Comparison of ENCODE assay signal across 16 mouse cellular contexts in genomic region chr9:106262075-106262474, GRCm38 (mm10). TPM values are rescaled to one million over a fixed set of nuclear protein-coding genes. Genes with fewer than 3 reads are reported as not detected.
"Had no signal": no experiment of that assay in that cellular context is flagged by ENCODE, and none has a peak within 500 bp of the region (broad histone marks: within the 10 kb centered on the region; RNA-seq: fewer than 3 reads in every experiment).

No protein-coding gene starts in this region.

- H3K27me3 ChIP-seq: liver, embryonic 15.5 days; lung, embryonic 15.5 days; midbrain, embryonic 13.5 days; midbrain, embryonic 15.5 days; neural tube, embryonic 12.5 days; stomach, embryonic 15.5 days had no signal

- H3K9ac ChIP-seq: liver, embryonic 15.5 days; liver, postnatal 0 days; lung, embryonic 15.5 days; midbrain, embryonic 13.5 days; midbrain, embryonic 15.5 days; neural tube, embryonic 12.5 days; stomach, embryonic 15.5 days had no signal

- H3K4me2 ChIP-seq: liver, embryonic 15.5 days; lung, embryonic 15.5 days; midbrain, embryonic 11.5 days; midbrain, embryonic 13.5 days; midbrain, embryonic 15.5 days; neural tube, embryonic 12.5 days; stomach, embryonic 15.5 days had no signal

- DNase-seq: liver, postnatal 0 days; lung, adult 2 months; lung, postnatal 10 days; right cerebral cortex, postnatal 14 days; thymus, adult 2 months; thymus, postnatal 25 days; thymus, postnatal 4 days had no signal

- H3K4me1 ChIP-seq: midbrain, embryonic 13.5 days; midbrain, embryonic 15.5 days; neural tube, embryonic 12.5 days; stomach, embryonic 15.5 days had no signal

- H3K9me3 ChIP-seq: liver, embryonic 15.5 days; lung, embryonic 15.5 days; megakaryocyte, embryonic 14.5 days; midbrain, embryonic 13.5 days; midbrain, embryonic 15.5 days; neural tube, embryonic 12.5 days; stomach, embryonic 15.5 days had no signal

- H3K36me3 ChIP-seq: liver, embryonic 15.5 days; lung, embryonic 15.5 days; midbrain, embryonic 13.5 days; midbrain, embryonic 15.5 days; neural tube, embryonic 12.5 days; stomach, embryonic 15.5 days had no signal

- H3K27ac ChIP-seq: liver, embryonic 15.5 days; lung, embryonic 15.5 days; midbrain, embryonic 13.5 days; midbrain, embryonic 15.5 days; neural tube, embryonic 12.5 days; stomach, embryonic 15.5 days; stomach, postnatal 0 days had no signal

- ATAC-seq: liver, postnatal 0 days; midbrain, embryonic 13.5 days; midbrain, embryonic 15.5 days had no signal

- H3K4me3 ChIP-seq: liver, embryonic 15.5 days; lung, embryonic 15.5 days; megakaryocyte, embryonic 14.5 days; midbrain, embryonic 13.5 days; midbrain, embryonic 15.5 days; neural tube, embryonic 12.5 days; stomach, embryonic 15.5 days had no signal

RNA-seq across cellular contexts. Expression of gene Tlr9, which starts 39.7 kb away (rescaled TPM):
- polyA plus RNA-seq: lung, embryonic 15.5 days; midbrain, embryonic 11.5 days; midbrain, embryonic 13.5 days; neural tube, embryonic 12.5 days had no signal
